Mouse (Mus musculus) monocyte, adult 5-6 weeks (primary cell): ENCODE measurements around the gene Tgfb1. TPM values are rescaled to one million over a fixed set of nuclear protein-coding genes. Genes with fewer than 3 reads are reported as not detected.
A peak's percentile ranks its signal among the peaks of the same experiment; 100 is the strongest.
"Not testable (repeated sequence)": the region's sequence is repeated elsewhere in the genome, so short reads cannot be mapped to it uniquely, and the experiment has no call there.

Experiments used
- ATAC-seq: fragments of 153-309, 156-312 bp; replicated peaks from 2 replicates; pipeline ENCODE4 v1.8.0; 2017; ENCODE audit warnings: mild to moderate bottlenecking; ENCODE audit not compliant: low TSS enrichment, insufficient number of reproducible peaks, severe bottlenecking, poor library complexity, low FRiP score
- total RNA-seq: library from RNA; stranded (forward); fragments of 200-1000, 200-491, 200-594 nt; gene quantifications from 3 replicates; pipeline ENCODE4 v1.2.3, GENCODE M21; 2017

Gene Tgfb1
- total RNA-seq, 1 experiment from 2014 or later = 59.4 TPM

DNA sequence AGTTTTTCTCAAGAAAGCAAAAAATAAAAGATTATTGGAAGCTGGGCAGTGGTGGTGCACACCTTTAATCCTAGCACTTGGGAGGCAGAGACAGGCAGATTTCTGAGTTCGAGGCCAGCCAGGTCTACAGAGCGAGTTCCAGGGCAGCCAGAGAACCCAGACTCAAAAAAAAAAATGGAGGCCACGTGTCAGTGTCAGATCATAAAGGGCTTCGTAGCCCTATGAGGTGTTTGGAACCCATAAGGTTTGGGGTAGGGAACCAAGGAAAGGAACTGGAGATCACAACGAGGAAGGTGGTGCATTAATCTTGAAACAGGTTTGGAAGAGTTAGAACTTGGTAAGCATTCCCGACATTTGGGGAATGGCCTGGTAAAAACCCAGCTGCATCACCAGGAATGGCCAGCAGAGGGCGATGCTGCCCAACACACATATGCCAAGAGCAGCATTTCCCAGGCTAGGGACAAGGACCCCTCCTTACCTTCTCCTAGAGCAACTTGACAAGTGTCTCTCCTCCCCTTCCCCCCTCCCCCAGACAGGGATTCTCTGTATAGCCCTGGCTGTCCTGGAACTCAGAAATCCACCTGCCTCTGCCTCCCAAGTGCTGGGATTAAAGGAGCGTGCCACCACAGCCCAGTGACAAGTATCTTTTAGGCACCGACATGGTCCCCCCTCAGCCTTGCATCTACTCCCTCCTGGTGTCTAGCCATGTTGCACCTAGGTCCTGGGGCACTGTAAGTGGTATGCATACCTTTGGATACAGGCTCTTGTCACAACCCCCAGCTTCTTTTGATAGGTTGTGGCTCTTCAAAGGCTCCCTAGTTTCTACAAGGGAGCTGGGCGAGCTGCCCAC is 33.2 kb downstream of the Tgfb1 start:
- 0 out of 2 replicates have a peak, but pooled peaks have one; percentile 20 for ATAC-seq

DNA sequence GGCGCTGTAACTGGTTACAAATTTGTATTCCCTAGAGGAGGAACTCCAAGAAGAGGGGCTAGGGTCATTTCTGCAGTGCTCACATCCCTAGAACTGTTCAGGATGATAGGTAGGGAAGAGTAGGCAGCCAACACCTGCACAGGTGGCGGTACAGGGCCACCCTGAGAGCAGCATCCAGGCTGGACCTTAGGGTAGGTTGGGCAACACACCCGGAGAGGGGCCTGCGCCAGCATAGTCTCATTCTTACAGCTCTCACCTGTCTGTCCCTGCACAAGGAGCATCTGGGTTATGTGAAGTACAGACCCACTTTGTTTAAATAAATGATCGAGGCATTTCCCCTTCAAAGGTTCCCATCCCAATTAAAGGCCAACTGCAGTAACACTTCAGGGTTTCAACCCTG is 34.0 kb downstream of the Tgfb1 start:
- no peak for ATAC-seq

DNA sequence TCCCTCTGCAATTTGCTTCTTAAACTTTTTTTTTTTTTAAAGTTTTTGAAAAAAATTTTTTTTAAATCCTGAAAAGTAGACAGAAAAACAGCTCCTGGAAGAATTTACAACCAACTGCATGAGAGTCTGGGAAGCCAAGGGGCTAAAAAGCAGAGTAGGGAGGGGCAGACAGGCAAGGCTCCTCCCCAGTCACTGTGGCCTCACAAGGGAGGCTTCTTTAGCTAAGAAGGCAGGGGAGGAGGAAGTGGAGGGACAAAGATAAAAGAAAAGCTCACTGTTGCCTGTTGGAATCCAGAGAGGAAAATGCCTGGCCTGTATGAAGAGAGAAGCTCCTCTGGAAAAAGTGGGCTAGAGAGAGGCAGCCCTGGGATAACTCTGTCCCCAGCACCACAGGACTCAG is 35.0 kb downstream of the Tgfb1 start:
- not testable (repeated sequence) for ATAC-seq

DNA sequence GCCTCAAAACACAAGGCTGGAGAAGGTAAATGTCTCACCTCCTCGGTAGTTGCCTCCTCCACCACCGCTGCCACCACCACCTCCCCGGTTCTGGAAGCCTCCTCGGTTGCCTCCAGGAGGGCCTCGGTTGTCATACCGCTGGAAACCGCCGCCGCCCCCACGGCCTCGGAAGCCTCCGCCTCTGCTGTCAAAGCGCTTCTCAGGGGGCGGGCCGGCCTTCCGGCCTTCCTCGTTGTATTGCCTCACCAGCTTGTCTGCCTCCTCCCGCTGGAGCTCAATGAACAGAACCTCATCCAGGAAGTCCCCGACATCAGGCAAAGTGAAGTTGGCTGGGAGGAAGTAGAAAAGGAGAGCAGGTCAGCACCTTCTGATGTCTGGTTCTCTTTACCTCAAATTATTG is 39.1 kb downstream of the Tgfb1 start:
- no peak for ATAC-seq

DNA sequence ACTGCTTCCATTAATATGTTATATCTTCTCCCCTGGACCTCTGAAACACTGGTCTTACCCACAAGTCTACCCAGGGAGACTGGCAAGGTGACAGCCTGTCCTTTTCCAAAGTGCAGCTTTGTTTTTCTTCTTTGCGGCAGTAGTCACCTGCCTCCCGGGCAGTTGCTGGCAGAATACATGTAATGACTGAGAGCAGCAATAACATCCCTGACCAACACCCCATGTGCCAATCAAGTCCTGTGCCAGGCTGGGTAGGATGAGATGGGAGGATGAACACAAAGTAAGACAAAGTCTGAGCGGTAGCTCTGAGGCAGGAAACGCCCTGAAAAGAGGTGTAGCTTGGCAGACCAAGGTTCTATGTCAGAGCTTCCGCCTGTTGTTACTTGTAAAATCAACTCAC is 41.0 kb downstream of the Tgfb1 start:
- no peak for ATAC-seq

DNA sequence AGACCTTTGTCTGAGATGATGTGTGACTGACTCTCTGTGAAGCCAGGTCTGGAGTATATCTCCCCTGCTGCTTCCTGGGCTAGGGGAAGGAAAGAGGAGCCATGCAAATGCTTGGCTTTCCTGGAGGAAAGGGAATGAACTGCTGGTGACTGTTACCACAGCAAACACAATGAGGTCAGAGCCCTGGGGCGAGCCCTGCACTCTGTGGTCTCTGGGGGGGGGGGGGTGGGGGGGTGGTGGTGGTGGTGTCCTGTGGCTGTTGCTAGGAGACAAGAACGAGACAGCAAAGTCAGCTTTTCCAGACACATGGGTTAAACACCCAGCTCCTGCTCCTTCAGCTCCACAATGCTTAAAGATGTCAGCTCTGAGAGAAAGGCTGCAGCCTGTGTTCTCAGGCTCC is 42.6 kb downstream of the Tgfb1 start:
- no peak for ATAC-seq

DNA sequence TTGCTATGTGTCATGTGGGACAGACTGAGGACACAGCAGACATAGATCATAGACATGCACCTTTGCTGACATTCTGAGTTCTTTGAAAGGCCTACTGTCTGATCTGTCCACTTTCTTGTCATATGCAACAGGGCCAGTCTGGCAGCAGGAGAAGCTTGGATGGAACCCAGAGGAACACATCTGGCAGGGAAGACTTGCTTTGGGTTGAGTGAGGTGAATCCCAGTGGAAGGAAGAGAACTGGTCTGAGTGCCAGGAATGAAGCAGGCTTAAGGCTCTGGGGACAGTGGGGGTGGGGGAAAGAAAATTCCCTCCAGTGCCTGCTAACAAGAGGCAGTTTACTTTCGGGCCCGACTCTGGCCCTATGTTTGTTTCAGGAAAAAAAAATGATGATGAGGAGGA is 43.1 kb downstream of the Tgfb1 start:
- ATAC-seq = no peak

DNA sequence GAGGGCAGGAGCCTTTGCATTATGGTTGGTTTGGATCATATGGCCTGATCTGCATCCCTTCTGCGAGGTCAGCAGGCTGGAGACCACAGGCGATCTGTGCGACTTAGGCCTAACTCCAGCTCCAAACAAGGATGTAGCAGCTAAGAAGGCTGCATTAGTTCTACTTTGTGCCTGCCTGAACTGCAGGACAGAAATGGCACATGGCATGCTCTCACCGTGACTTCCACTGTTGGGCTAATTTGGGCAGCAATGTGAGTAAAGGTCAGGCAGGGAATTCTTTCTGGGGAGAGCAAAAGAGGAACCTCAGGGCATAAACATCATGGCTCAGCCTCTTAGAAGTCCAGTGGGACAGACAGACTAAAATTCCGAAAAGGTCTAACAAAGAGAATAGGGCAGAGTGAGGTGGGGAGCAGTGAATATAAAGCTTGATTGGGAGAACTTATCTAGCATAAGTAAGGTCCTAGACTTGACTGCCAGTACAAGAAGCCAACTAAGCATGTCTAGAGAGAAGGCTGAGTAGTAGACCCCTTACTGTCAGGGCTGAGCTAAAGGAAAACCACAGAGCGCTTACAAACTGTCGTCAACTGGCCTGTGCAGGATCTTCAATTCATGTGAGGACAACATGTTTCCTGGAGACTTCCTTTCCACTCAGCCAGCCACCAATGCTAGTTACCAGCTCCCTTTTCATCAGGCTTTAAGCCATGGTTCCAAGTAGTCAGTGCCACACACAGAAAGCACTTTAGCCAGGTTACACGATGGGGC is 44.7 kb downstream of the Tgfb1 start:
- 0 out of 2 replicates have a peak, but pooled peaks have one; percentile 25 for ATAC-seq

DNA sequence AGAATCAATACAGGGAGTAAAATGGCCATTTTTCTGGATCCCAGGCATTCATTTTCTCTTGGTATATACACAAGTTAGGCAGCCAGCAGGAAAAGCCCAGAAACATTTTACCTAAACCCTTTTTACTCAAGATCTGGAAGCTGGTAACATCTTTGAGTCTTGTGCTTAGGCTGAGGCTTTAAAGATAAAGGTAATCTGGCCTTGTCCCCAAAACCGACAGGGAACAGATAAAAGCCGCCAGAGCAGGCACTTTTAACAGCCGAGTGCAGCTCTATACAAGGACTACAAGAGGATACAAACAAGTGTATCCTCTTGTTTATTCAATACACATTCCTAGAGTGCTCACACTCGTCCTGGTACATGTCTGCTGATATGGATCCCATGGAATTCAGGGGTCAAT is 48.2 kb downstream of the Tgfb1 start:
- no peak for ATAC-seq

DNA sequence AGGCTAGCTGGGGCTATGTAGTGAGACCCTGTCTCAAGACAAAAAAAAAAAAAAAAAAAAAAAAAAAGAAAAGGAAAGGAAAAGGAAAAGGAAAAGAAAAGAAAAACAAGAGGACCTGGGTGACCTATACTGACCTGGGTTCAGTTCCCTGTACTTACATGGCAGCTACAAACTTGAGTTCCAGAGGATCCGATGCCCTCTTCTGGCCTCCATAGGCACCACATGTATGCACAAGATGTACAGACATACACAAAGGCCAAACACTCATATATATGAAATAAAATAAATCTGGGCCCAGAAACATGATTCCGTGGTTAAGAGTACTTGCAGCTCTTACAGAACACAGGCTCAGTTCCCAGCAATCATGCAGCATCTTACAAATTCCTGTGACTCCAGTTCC is 50.1 kb downstream of the Tgfb1 start:
- no peak; the same call in 1 of the 2 replicates for ATAC-seq

DNA sequence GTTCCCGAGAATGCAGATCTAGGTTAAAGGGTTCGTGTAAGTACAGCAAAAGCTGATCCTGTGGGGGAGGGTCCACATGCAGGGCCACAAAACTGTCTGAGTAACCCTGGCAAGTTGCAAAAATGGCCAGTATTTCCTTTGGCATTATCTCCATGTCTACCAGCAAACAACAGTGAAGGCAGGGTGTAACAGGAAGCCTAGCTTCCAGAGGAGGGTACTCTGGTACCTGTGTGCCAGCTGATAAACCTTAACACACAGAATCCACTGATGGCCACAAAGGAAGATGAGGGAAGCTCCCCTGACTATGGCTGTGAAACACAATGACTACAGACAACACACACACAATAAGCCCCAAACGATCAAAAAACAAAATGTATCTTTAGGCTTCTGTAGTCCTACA is 51.5 kb downstream of the Tgfb1 start:
- ATAC-seq = no peak

DNA sequence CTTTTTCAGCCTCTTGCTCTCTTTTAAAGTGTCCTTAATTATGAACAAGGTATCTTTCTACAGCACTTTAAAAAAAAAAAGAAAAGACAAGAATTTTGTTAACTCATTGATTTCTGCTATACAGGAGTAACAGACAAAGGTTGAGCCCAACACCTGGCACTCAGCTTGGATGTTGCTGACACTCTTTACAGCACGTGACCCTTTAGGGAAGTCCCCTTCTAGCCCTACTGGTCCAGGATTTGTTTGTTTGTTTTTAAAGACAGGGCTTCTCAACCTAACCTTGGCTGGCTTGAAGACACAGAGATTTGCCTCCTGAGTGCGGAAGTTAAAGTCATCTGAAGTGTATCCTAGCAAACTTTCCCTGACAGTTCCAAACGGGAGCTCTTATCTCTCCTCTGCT is 60.0 kb downstream of the Tgfb1 start:
- ATAC-seq = no peak

DNA sequence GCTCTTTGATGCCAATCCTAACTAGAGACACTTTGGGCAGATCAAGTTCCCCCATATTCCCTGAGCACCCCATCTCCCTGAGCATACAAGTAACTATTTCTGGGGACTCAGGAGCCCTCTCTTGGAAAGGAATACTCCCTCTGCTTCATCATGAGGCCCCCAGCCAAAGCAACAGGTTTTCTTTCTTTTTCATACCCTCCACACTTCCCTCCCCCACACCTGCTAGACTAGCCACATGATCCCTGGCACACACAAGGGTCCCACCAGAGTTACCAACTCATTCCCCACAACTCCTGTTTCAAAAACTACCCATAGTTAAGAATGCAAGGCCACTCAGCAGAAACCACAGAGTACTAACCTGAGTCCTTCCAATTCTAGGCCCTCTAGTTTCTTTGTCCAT is 66.3 kb downstream of the Tgfb1 start:
- no peak for ATAC-seq

DNA sequence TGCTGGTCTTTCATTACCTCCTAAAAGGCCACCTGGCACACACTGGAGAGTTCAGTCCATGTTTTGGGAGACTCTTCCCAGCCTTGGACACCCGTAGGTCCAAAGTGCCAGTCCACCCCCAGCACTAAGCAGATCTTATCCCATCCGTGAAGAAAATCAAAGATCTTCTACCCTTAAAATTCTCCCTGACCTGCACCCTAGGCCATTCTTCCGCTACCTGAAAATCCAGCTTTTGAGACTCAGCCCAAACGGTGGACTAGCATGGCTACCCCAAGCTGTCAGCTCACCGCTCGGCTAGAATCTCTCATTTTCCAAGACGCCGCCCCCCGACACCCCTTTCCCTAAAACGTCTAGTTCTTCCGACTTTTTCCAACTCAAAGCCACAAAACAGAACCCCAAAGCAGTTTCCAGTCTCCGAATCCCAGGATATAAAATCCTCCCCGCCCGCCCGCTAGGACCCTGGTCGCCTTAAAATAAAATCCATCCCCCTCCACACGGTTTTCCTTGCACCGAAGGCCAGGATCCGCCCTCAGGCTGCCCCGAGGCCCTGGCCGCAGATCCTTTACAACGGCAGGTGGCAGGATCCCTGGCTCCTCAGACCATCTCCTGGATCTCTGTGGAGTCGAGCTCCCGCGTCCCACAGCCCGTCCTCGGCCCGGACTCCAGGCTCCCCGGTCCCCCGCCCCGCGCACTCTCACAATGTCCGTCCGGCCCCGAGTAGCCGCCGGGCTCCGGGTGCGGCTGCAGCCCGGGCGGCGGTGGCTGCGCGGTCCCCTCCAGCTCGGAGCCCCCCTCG is 67.0 kb downstream of the Tgfb1 start:
- ATAC-seq = no peak

DNA sequence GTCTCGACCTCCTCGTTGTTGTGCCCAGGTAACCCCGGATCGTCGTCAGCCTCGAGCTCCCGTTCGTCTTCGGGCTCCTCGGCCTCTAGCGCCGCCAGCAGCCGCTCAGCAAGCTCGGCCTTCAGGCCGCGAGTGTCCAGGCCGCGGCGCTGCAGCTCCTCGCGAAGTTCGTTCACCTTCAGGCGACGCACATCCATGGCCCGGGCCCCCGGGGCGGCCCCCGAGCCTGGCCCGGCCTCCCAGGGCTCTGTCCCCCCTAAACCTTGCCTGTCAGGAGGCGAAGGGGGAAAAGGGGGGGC is 67.6 kb downstream of the Tgfb1 start:
- ATAC-seq = no peak

Other genes starting within 250 kb of the Tgfb1 start
- 207 to 253 TPM (median 236 TPM) in 3 replicates for gene Ceacam1, start 209.4 kb upstream of the Tgfb1 start, total RNA-seq
- 0.78 TPM in 1 of 3 replicates, not detected in the others for gene Ceacam2, start 147.1 kb upstream of the Tgfb1 start, total RNA-seq
- gene Erich4, start 71.1 kb upstream of the Tgfb1 start, total RNA-seq = not detected in 3 replicates
- 37.9 to 60.2 TPM (median 48.5 TPM) in 3 replicates for gene Dmac2, start 67.6 kb upstream of the Tgfb1 start, total RNA-seq
- gene B3gnt8, start 60.3 kb upstream of the Tgfb1 start, total RNA-seq = 3.4 to 9.2 TPM (median 5.4 TPM) in 3 replicates
- 21.4 to 28.0 TPM (median 26.7 TPM) in 3 replicates for gene Bckdha, start 28.0 kb upstream of the Tgfb1 start, total RNA-seq
- gene Exosc5, start 27.8 kb upstream of the Tgfb1 start, total RNA-seq = 20.9 to 26.6 TPM (median 23.0 TPM) in 3 replicates
- 0.29 to 1.2 TPM (median 0.96 TPM) in 3 replicates for gene Tmem91, start 11.8 kb upstream of the Tgfb1 start, total RNA-seq
- gene B9d2, start 6.2 kb upstream of the Tgfb1 start, total RNA-seq = 29.3 to 50.4 TPM (median 44.2 TPM) in 3 replicates
- 33.9 to 38.4 TPM (median 36.5 TPM) in 3 replicates for gene Ccdc97, start 32.1 kb downstream of the Tgfb1 start, total RNA-seq
- 116 to 171 TPM (median 131 TPM) in 3 replicates for gene Hnrnpul1, start 67.8 kb downstream of the Tgfb1 start, total RNA-seq
- 4.9 to 6.4 TPM (median 5.8 TPM) in 3 replicates for gene Axl, start 101.7 kb downstream of the Tgfb1 start, total RNA-seq
- gene Cyp2s1, start 129.9 kb downstream of the Tgfb1 start, total RNA-seq = not detected in 3 replicates
- not detected in 3 replicates for gene Cyp2b10, start 210.6 kb downstream of the Tgfb1 start, total RNA-seq